Mouse (Mus musculus) E14TG2a.4 (cell line): Measurements from ENCODE around the gene Gnb4.

Experiments
- CTCF ChIP-seq: conservative IDR thresholded peaks from 2 replicates; pipeline ENCODE4 v1.5.1; 2014; ENCODE audit warnings: low read length
- NANOG ChIP-seq: IDR thresholded peaks from 2 replicates; pipeline ENCODE4 v1.6.1; 2014; ENCODE audit warnings: borderline replicate concordance, low read length, mixed read lengths

DNA sequence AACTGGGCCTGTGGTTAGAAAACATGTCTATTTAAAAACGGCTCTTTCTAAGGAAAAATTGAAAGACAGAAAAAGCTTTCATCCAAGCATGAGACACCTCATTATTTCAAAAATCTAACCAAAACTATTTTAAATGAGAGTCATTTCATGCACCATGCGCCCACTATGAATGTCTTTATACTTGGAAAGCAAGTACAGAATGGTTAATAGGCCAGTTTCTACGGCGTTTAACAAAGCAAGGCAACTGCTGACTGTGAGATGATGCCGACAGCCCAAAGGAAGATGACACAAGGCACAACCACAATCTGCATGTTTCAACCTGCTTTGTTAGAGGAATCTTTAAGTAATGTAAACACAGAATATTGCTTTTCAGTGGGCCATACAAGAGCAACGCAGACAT, 25.7 kb upstream of the Gnb4 start:
- TF ChIP-seq CTCF (no peak), NANOG (no peak)
